ENCODE assay signal across 8 mouse cellular contexts in genomic region chr2:20615948-20616347, GRCm38 (mm10).
DNase-seq lines count a peak whose midpoint lies in the region; ATAC-seq lines count a peak whose summit lies in the region.
"Had no signal": no experiment of that assay in that cellular context is flagged by ENCODE, and none has a peak within 500 bp of the region (broad histone marks: within the 10 kb centered on the region; RNA-seq: fewer than 3 reads in every experiment).

No protein-coding gene starts in this region.

- H3K36me3 ChIP-seq in limb, embryonic 11.5 days (ENCODE audit: control insufficient read depth, insufficient read depth, low read length): no peaks in the 10 kb centered on the region
- no peaks in the 10 kb centered on the region for H3K36me3 ChIP-seq in limb, embryonic 10.5 days
- H3K36me3 ChIP-seq: liver, embryonic 15.5 days had no signal

- no peak overlapping the region for H3K9ac ChIP-seq in limb, embryonic 11.5 days (ENCODE audit: low read length)
- H3K9ac ChIP-seq: liver, embryonic 15.5 days had no signal

- WGBS in limb, embryonic 11.5 days: 76% methylated on average over 1 of the region's 1 CpGs
- WGBS in limb, embryonic 10.5 days: 94% methylated on average over 1 of the region's 1 CpGs

- DNase-seq in limb, embryonic 11.5 days (ENCODE audit: low spot score): peak; percentile 32
- DNase-seq in limb, embryonic 10.5 days (ENCODE audit: low spot score): no peak
- DNase-seq in NIH3T3 (ENCODE audit: low read depth): peak; percentile 70
- DNase-seq in adrenal gland, postnatal 36 days: peak; percentile 43 to 53
- peak; percentile 22 to 65 for DNase-seq in heart, postnatal 36 days
- DNase-seq in lung, postnatal 14 days: peak; percentile 72
- no peak for DNase-seq in spleen, postnatal 36 days (ENCODE audit: low spot score in 2 of 2)

- no peaks in the 10 kb centered on the region for H3K27me3 ChIP-seq in limb, embryonic 11.5 days (ENCODE audit: control insufficient read depth, insufficient read depth, low read length)
- H3K27me3 ChIP-seq in limb, embryonic 10.5 days (ENCODE audit: low read depth, poor library complexity, severe bottlenecking): no peaks in the 10 kb centered on the region
- H3K27me3 ChIP-seq: liver, embryonic 15.5 days had no signal

- no peak for ATAC-seq in limb, embryonic 11.5 days (ENCODE audit: insufficient number of reproducible peaks, low FRiP score, low TSS enrichment, low read depth)

- H3K27ac ChIP-seq in limb, embryonic 11.5 days (replicated peaks; ENCODE audit: low read depth, low read length): no peak overlapping the region
- H3K27ac ChIP-seq in limb, embryonic 10.5 days: no peak overlapping the region
- H3K27ac ChIP-seq: liver, embryonic 15.5 days had no signal

- no peak overlapping the region for H3K4me2 ChIP-seq in limb, embryonic 11.5 days (ENCODE audit: low read depth, severe bottlenecking)
- H3K4me2 ChIP-seq: liver, embryonic 15.5 days had no signal

- intact Hi-C loops in heart, postnatal 36 days (cut with DNase I): loop anchor here (2.0 kb wide), 2 partner anchors 95 to 121 kb away; no protein-coding TSS in a partner anchor

- no peaks in the 10 kb centered on the region for H3K9me3 ChIP-seq in limb, embryonic 11.5 days (ENCODE audit: control insufficient read depth, low read length)
- H3K9me3 ChIP-seq in limb, embryonic 10.5 days (replicated peaks): no peaks in the 10 kb centered on the region
- H3K9me3 ChIP-seq: liver, embryonic 15.5 days had no signal

- no peaks in the 10 kb centered on the region for H3K4me1 ChIP-seq in limb, embryonic 11.5 days (ENCODE audit: control insufficient read depth, insufficient read depth, low read length)
- no peaks in the 10 kb centered on the region for H3K4me1 ChIP-seq in limb, embryonic 10.5 days
- H3K4me1 ChIP-seq: liver, embryonic 15.5 days had no signal

- H3K4me3 ChIP-seq in limb, embryonic 11.5 days (ENCODE audit: low read depth, low read length): no peak overlapping the region
- H3K4me3 ChIP-seq in limb, embryonic 10.5 days: no peak overlapping the region
- H3K4me3 ChIP-seq: liver, embryonic 15.5 days had no signal

Comparison
In these comparisons a context has a peak if more than half of its experiments do, and no peak if none do; other contexts are left out.
1. DNase-seq: peak in limb, embryonic 11.5 days (single experiment), NIH3T3 (single experiment), adrenal gland, postnatal 36 days (2 of 2), heart, postnatal 36 days (2 of 2) and lung, postnatal 14 days (single experiment); none in limb, embryonic 10.5 days (single experiment) and spleen, postnatal 36 days (0 of 2).